Mouse (Mus musculus) midbrain, embryonic 16.5 days (tissue): ENCODE data around the gene Usp1. TPM values are rescaled to one million over a fixed set of nuclear protein-coding genes. Genes with fewer than 3 reads are reported as not detected.
"Not testable (repeated sequence)": the region's sequence is repeated elsewhere in the genome, so short reads cannot be mapped to it uniquely, and the experiment has no call there.

Experiments
- ATAC-seq: fragments of 200-750 bp; cut with Nextera tagmentation; 2 replicates; pipeline ENCODE4 v1.8.0; 2017; ENCODE audit warnings: moderate TSS enrichment
- H3K27ac ChIP-seq: fragments of 300-500 bp; sonication (generic); 2 replicates; pipeline ENCODE4 v1.5.1; 2014; ENCODE audit warnings: mild to moderate bottlenecking, low read length, mixed read lengths
- H3K27me3 ChIP-seq: fragments of 300-500 bp; sonication (generic); 2 replicates; pipeline ENCODE4 v1.6.1; 2014; ENCODE audit warnings: low read depth, low read length, mixed read lengths; ENCODE audit not compliant: control insufficient read depth, insufficient read depth
- H3K36me3 ChIP-seq: fragments of 300-500 bp; sonication (generic); 2 replicates; pipeline ENCODE4 v1.6.1; 2014; ENCODE audit warnings: mild to moderate bottlenecking, low read length, moderate library complexity, mixed read lengths; ENCODE audit not compliant: control insufficient read depth, insufficient read depth
- H3K4me1 ChIP-seq: fragments of 300-500 bp; sonication (generic); 2 replicates; pipeline ENCODE4 v1.6.1; 2014; ENCODE audit warnings: mild to moderate bottlenecking, low read length, mixed read lengths; ENCODE audit not compliant: control insufficient read depth, insufficient read depth
- H3K4me2 ChIP-seq: fragments of 300-500 bp; sonication (generic); 2 replicates; pipeline ENCODE4 v1.6.1; 2014; ENCODE audit warnings: mild to moderate bottlenecking, low read length, mixed read lengths
- H3K4me3 ChIP-seq: fragments of 300-500 bp; sonication (generic); 2 replicates; pipeline ENCODE4 v1.5.1; 2014; ENCODE audit warnings: low read depth, mild to moderate bottlenecking, low read length, moderate library complexity, mixed read lengths
- H3K9ac ChIP-seq: fragments of 300-500 bp; sonication (generic); 2 replicates; pipeline ENCODE4 v1.6.1; 2014; ENCODE audit warnings: low read depth, low read length, mixed read lengths
- H3K9me3 ChIP-seq: fragments of 300-500 bp; sonication (generic); replicated peaks from 2 replicates; pipeline ENCODE4 v1.6.1; 2014; ENCODE audit warnings: mild to moderate bottlenecking, low read length, mixed read lengths; ENCODE audit not compliant: control insufficient read depth, poor library complexity, severe bottlenecking
- WGBS: fragments of 180-500 bp; shearing (Covaris S2); extraction: QIAGEN DNeasy Blood & Tissue Kit; methylation state at CpG from one replicate; pipeline ENCODE4 v1.1.7; 2014; 5-methylcytosine and 5-hydroxymethylcytosine counted together
- polyA plus RNA-seq: library from polyadenylated mRNA; unstranded; fragments of >200 nt; fragmentation: Nextera tagmentation; extraction: Ambion mirVana; gene quantifications from 2 replicates; pipeline ENCODE4 v1.2.1, GENCODE M21; 2015

Gene Usp1
- polyA plus RNA-seq, 1 experiment from 2014 or later: 21.6 TPM

- Histone ChIP-seq H3K27me3 (no peaks in the 10 kb centered on the region), H3K4me1 (no peaks in the 10 kb centered on the region), H3K9me3 (no peaks in the 10 kb centered on the region), H3K9ac (no peak overlapping the region), H3K4me3 (no peak overlapping the region), H3K36me3 (peaks cover 37% of the 10 kb centered on the region), H3K27ac (no peak overlapping the region), H3K4me2 (no peak overlapping the region)
- 94% methylated on average over 3 of the region's 3 CpGs for WGBS
- ATAC-seq: no peak
These were observed 46.3 kb downstream of the Usp1 start for GRCm38 (mm10) chr4:98969946-98970345.

- Histone ChIP-seq H3K9me3 (no peaks in the 10 kb centered on the region), H3K4me2 (no peak overlapping the region), H3K9ac (no peak overlapping the region), H3K4me1 (no peaks in the 10 kb centered on the region), H3K27me3 (no peaks in the 10 kb centered on the region), H3K27ac (no peak overlapping the region), H3K4me3 (no peak overlapping the region), H3K36me3 (peaks cover 16% of the 10 kb centered on the region)
- no peak for ATAC-seq
- 45% methylated on average over 8 of the region's 8 CpGs for WGBS
These were observed 52.1 kb downstream of the Usp1 start for GRCm38 (mm10) chr4:98975741-98976140.

- WGBS: 100% methylated on average over 2 of the region's 2 CpGs
- not testable (repeated sequence) for H3K9me3 ChIP-seq, H3K4me3 ChIP-seq, ATAC-seq, H3K4me2 ChIP-seq, H3K4me1 ChIP-seq, H3K27ac ChIP-seq, H3K9ac ChIP-seq, H3K27me3 ChIP-seq
- H3K36me3 ChIP-seq: peaks cover 13% of the 10 kb centered on the region
These were observed 54.7 kb downstream of the Usp1 start for GRCm38 (mm10) chr4:98978288-98978687.

DNA sequence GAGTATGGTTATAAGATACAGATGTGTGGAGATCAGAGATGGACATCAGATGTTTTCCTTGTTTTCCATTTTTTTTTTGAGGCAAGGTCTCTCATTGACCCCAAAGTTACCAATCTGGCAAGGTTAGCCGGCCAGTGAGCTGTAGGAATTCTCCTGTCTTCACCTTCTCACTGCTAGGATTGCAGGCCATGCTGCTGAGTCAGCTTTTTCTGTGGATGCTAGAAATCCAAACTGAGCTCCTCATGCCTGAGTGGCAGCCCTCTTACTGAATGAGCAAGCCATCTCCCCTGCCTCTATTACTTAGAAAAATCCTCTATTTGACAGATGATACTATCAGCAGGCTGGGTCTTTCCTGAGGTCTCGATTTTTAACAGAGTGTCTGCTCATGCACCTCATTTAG is 55.1 kb downstream of the Usp1 start:
- no peak overlapping the region for H3K4me3 ChIP-seq
- ATAC-seq: no peak
- H3K27ac ChIP-seq: no peak overlapping the region
- peaks cover 11% of the 10 kb centered on the region; the same call in 1 of the 2 replicates for H3K36me3 ChIP-seq
- H3K9ac ChIP-seq: no peak overlapping the region
- no peak overlapping the region for H3K4me2 ChIP-seq
- 95% methylated on average over 2 of the region's 2 CpGs for WGBS
- no peaks in the 10 kb centered on the region for H3K27me3 ChIP-seq
- no peaks in the 10 kb centered on the region for H3K9me3 ChIP-seq
- H3K4me1 ChIP-seq: no peaks in the 10 kb centered on the region

DNA sequence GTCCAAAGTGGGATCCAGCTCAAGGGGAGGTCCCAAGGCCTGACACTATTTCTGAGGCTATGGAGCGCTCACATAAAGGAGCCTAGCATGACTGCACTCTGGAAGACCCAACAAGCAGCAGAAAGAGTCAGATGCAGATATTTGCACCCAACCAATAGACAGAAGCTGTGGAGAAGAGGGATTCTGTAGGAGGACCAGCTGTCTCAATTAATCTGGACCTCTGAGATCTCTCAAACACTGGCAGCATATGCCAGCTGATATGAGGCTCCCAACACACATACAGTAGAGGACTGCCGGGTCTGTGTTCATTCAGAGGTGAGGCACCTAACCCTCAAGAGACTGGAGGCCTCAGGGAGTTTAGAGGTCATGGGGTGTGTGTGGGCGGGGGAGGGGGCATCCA is 56.4 kb downstream of the Usp1 start:
- H3K36me3 ChIP-seq: peaks cover 11% of the 10 kb centered on the region
- H3K27me3 ChIP-seq, H3K9ac ChIP-seq, ATAC-seq, H3K4me3 ChIP-seq, H3K4me2 ChIP-seq, H3K9me3 ChIP-seq, H3K4me1 ChIP-seq, H3K27ac ChIP-seq: not testable (repeated sequence)
- 96% methylated on average over 3 of the region's 3 CpGs for WGBS

DNA sequence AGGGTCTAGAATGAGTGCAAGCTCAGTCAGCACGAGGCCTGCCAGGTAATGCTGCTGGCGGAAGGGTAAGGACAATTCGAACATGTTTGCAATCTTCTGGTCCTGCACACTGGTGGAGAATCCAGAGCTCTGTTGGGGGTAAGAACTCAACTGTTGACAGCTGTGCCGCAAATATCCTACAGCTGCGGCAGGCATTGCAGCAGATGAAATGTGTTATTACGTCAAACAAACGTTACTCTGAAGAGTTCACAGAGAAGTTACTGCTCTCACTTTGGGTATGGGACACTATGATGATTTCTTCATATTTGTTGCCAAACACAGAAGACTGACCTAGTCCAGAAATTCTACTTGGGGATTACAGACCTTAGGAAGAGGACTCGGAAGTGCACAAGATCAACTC is 61.1 kb downstream of the Usp1 start:
- WGBS: 91% methylated on average over 8 of the region's 8 CpGs
- H3K9ac ChIP-seq: no peak overlapping the region
- H3K9me3 ChIP-seq: no peaks in the 10 kb centered on the region
- no peaks in the 10 kb centered on the region for H3K4me1 ChIP-seq
- no peak for ATAC-seq
- H3K27ac ChIP-seq: no peak overlapping the region
- H3K4me2 ChIP-seq: no peak overlapping the region
- peaks cover 16% of the 10 kb centered on the region for H3K36me3 ChIP-seq
- no peak overlapping the region for H3K4me3 ChIP-seq
- H3K27me3 ChIP-seq: no peaks in the 10 kb centered on the region

Other genes starting within 250 kb of the Usp1 start
- not detected in 2 replicates for gene L1td1, start 197.1 kb upstream of the Usp1 start, polyA plus RNA-seq
- gene Kank4, start 106.3 kb upstream of the Usp1 start, polyA plus RNA-seq: 0.20 and 0.26 TPM in 2 replicates
- gene I0C0044D17Rik, start 100.0 kb upstream of the Usp1 start, polyA plus RNA-seq: not detected in 2 replicates
- gene Angptl3, start 107.1 kb downstream of the Usp1 start, polyA plus RNA-seq: 1.2 and 1.6 TPM in 2 replicates
- gene Dock7, start 197.1 kb downstream of the Usp1 start, polyA plus RNA-seq: 64.4 and 74.4 TPM in 2 replicates